Mouse (Mus musculus) heart, adult 2 months (tissue): ENCODE results near the gene Tle3.

Experiments used
- CTCF ChIP-seq: fragments of 200-600 bp; IDR thresholded peaks from 2 replicates; pipeline ENCODE4 v1.8.1; 2022; ENCODE audit warnings: antibody characterized with exemption, mild to moderate bottlenecking, moderate library complexity
- EP300 ChIP-seq: fragments of 200-500 bp; IDR thresholded peaks from 2 replicates; pipeline ENCODE4 v1.6.1; 2011; ENCODE audit warnings: low read depth, low read length, control low read depth; ENCODE audit not compliant: insufficient read depth

DNA sequence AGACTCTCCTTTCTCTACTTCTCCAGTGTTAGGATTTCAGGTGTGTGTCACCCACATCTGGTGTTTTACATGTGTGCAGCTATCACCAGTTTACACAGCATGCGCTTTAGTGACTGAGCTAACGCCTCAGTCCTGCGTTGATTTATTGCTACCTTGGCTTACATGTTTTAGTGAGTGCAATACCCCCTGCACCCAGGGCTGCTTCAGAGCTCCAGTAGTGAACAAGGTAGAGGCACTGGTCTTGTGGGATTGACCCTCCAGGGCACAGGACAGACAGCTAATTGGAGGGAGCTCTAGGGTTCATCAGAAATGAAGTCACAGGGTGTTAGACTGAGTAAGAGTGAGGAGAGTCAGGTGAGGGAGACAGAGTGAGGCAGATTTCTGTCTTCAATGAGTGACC lies 12.4 kb upstream of the Tle3 start:
- TF ChIP-seq CTCF (no peak), EP300 (no peak)
